Mouse (Mus musculus): Measurements from ENCODE around the gene Cend1. TPM values are rescaled to one million over a fixed set of nuclear protein-coding genes. Genes with fewer than 3 reads are reported as not detected.

Gene Cend1
- polyA plus RNA-seq, 1 experiment from 2014 or later: not detected

- Histone ChIP-seq H3K36me3 (ENCODE audit: control insufficient read depth, insufficient read depth) (peaks cover 12% of the 10 kb centered on the region), H3K27ac (ENCODE audit: low read length) (no peak overlapping the region), H3K9ac (ENCODE audit: low read depth, low read length) (no peak overlapping the region), H3K4me3 (ENCODE audit: low read depth, low read length) (no peak overlapping the region), H3K4me2 (ENCODE audit: low read depth, low read length) (no peak overlapping the region), H3K9me3 (replicated peaks; ENCODE audit: control insufficient read depth, low read length) (no peaks in the 10 kb centered on the region), H3K4me1 (ENCODE audit: control insufficient read depth, low read depth, low read length) (peaks cover 56% of the 10 kb centered on the region), H3K27me3 (ENCODE audit: control insufficient read depth, insufficient read depth, low read depth, low read length) (no peaks in the 10 kb centered on the region)
- 76% methylated on average over 6 of the region's 6 CpGs for WGBS (ENCODE audit: insufficient replicate concordance)
- no peak for ATAC-seq (ENCODE audit: low read depth)
These were observed 43.5 kb upstream of the Cend1 start for GRCm38 (mm10) chr7:141472763-141473162.

- ATAC-seq (ENCODE audit: low read depth): no peak
These were observed 42.9 kb upstream of the Cend1 start for GRCm38 (mm10) chr7:141472226-141472625.

GRCm38 (mm10) chr7:141471236-141471635 lies 41.9 kb upstream of the Cend1 start:
- H3K9ac ChIP-seq (ENCODE audit: low read depth, low read length): no peak overlapping the region
- H3K27me3 ChIP-seq (ENCODE audit: control insufficient read depth, insufficient read depth, low read depth, low read length): peaks cover 6% of the 10 kb centered on the region
- H3K4me1 ChIP-seq (ENCODE audit: control insufficient read depth, low read depth, low read length): peaks cover 50% of the 10 kb centered on the region
- WGBS (ENCODE audit: insufficient replicate concordance): 85% methylated on average over 1 of the region's 1 CpGs
- no peak overlapping the region for H3K4me2 ChIP-seq (ENCODE audit: low read depth, low read length)
- H3K4me3 ChIP-seq (ENCODE audit: low read depth, low read length): no peak overlapping the region
- H3K9me3 ChIP-seq (replicated peaks; ENCODE audit: control insufficient read depth, low read length): no peaks in the 10 kb centered on the region
- no peak for ATAC-seq (ENCODE audit: low read depth)
- no peak overlapping the region for H3K27ac ChIP-seq (ENCODE audit: low read length)
- H3K36me3 ChIP-seq (ENCODE audit: control insufficient read depth, insufficient read depth): peaks cover 12% of the 10 kb centered on the region

More at GRCm38 (mm10) chr7:141472226-141472625, 42.9 kb upstream of the Cend1 start:
- H3K4me1 ChIP-seq (ENCODE audit: control insufficient read depth, low read depth, low read length): peaks cover 52% of the 10 kb centered on the region
- H3K27me3 ChIP-seq (ENCODE audit: control insufficient read depth, insufficient read depth, low read depth, low read length): no peaks in the 10 kb centered on the region
- H3K4me2 ChIP-seq (ENCODE audit: low read depth, low read length): no peak overlapping the region
- H3K36me3 ChIP-seq (ENCODE audit: control insufficient read depth, insufficient read depth): peaks cover 12% of the 10 kb centered on the region
- WGBS (ENCODE audit: insufficient replicate concordance): 69% methylated on average over 6 of the region's 6 CpGs
- no peak overlapping the region for H3K9ac ChIP-seq (ENCODE audit: low read depth, low read length)
- H3K4me3 ChIP-seq (ENCODE audit: low read depth, low read length): no peak overlapping the region
- H3K9me3 ChIP-seq (replicated peaks; ENCODE audit: control insufficient read depth, low read length): no peaks in the 10 kb centered on the region
- no peak overlapping the region for H3K27ac ChIP-seq (ENCODE audit: low read length)

GRCm38 (mm10) chr7:141470637-141470944 lies 41.3 kb upstream of the Cend1 start:
- 87% methylated on average over 10 of the region's 10 CpGs for WGBS (ENCODE audit: insufficient replicate concordance)
- ATAC-seq (ENCODE audit: low read depth): no peak

GRCm38 (mm10) chr7:141469901-141470636 lies 40.8 kb upstream of the Cend1 start:
- no peaks in the 10 kb centered on the region for H3K9me3 ChIP-seq (replicated peaks; ENCODE audit: control insufficient read depth, low read length)
- peaks cover 17% of the 10 kb centered on the region for H3K27me3 ChIP-seq (ENCODE audit: control insufficient read depth, insufficient read depth, low read depth, low read length)
- peaks cover 43% of the 10 kb centered on the region for H3K4me1 ChIP-seq (ENCODE audit: control insufficient read depth, low read depth, low read length)
- 88% methylated on average over 18 of the region's 18 CpGs for WGBS (ENCODE audit: insufficient replicate concordance)
- H3K4me3 ChIP-seq (ENCODE audit: low read depth, low read length): no peak overlapping the region
- H3K9ac ChIP-seq (ENCODE audit: low read depth, low read length): no peak overlapping the region
- no peak for ATAC-seq (ENCODE audit: low read depth)
- no peak overlapping the region for H3K27ac ChIP-seq (ENCODE audit: low read length)
- H3K4me2 ChIP-seq (ENCODE audit: low read depth, low read length): no peak overlapping the region
- H3K36me3 ChIP-seq (ENCODE audit: control insufficient read depth, insufficient read depth): peaks cover 12% of the 10 kb centered on the region

More at GRCm38 (mm10) chr7:141470637-141470944, 41.3 kb upstream of the Cend1 start:
- H3K4me3 ChIP-seq (ENCODE audit: low read depth, low read length): no peak overlapping the region
- no peak overlapping the region for H3K27ac ChIP-seq (ENCODE audit: low read length)
- H3K4me1 ChIP-seq (ENCODE audit: control insufficient read depth, low read depth, low read length): peaks cover 43% of the 10 kb centered on the region
- peaks cover 12% of the 10 kb centered on the region for H3K36me3 ChIP-seq (ENCODE audit: control insufficient read depth, insufficient read depth)
- no peak overlapping the region for H3K4me2 ChIP-seq (ENCODE audit: low read depth, low read length)
- peaks cover 12% of the 10 kb centered on the region for H3K27me3 ChIP-seq (ENCODE audit: control insufficient read depth, insufficient read depth, low read depth, low read length)
- no peaks in the 10 kb centered on the region for H3K9me3 ChIP-seq (replicated peaks; ENCODE audit: control insufficient read depth, low read length)
- H3K9ac ChIP-seq (ENCODE audit: low read depth, low read length): no peak overlapping the region

- Histone ChIP-seq H3K27me3 (ENCODE audit: control insufficient read depth, insufficient read depth, low read depth, low read length) (peaks cover 24% of the 10 kb centered on the region), H3K9me3 (replicated peaks; ENCODE audit: control insufficient read depth, low read length) (no peaks in the 10 kb centered on the region), H3K9ac (ENCODE audit: low read depth, low read length) (no peak overlapping the region), H3K4me2 (ENCODE audit: low read depth, low read length) (no peak overlapping the region), H3K27ac (ENCODE audit: low read length) (no peak overlapping the region), H3K36me3 (ENCODE audit: control insufficient read depth, insufficient read depth) (peaks cover 12% of the 10 kb centered on the region), H3K4me3 (ENCODE audit: low read depth, low read length) (no peak overlapping the region), H3K4me1 (ENCODE audit: control insufficient read depth, low read depth, low read length) (peaks cover 47% of the 10 kb centered on the region)
- 82% methylated on average over 6 of the region's 6 CpGs for WGBS (ENCODE audit: insufficient replicate concordance)
- no peak for ATAC-seq (ENCODE audit: low read depth)
These were observed 40.1 kb upstream of the Cend1 start for GRCm38 (mm10) chr7:141469352-141469751.

GRCm38 (mm10) chr7:141468522-141469211 lies 39.4 kb upstream of the Cend1 start:
- H3K9me3 ChIP-seq (replicated peaks; ENCODE audit: control insufficient read depth, low read length): no peaks in the 10 kb centered on the region
- peak overlapping the region; percentile 75 for H3K27ac ChIP-seq (ENCODE audit: low read length)
- H3K4me1 ChIP-seq (ENCODE audit: control insufficient read depth, low read depth, low read length): peaks cover 42% of the 10 kb centered on the region
- H3K27me3 ChIP-seq (ENCODE audit: control insufficient read depth, insufficient read depth, low read depth, low read length): peaks cover 31% of the 10 kb centered on the region
- H3K36me3 ChIP-seq (ENCODE audit: control insufficient read depth, insufficient read depth): peaks cover 12% of the 10 kb centered on the region
- WGBS (ENCODE audit: insufficient replicate concordance): 5% methylated on average over 8 of the region's 8 CpGs
- peak; percentile 47 for ATAC-seq (ENCODE audit: low read depth)
- H3K4me3 ChIP-seq (ENCODE audit: low read depth, low read length): peak overlapping the region; percentile 75
- peak overlapping the region; percentile 85 for H3K9ac ChIP-seq (ENCODE audit: low read depth, low read length)
- H3K4me2 ChIP-seq (ENCODE audit: low read depth, low read length): peak overlapping the region; percentile 97

- 26% methylated on average over 5 of the region's 5 CpGs for WGBS (ENCODE audit: insufficient replicate concordance)
- H3K27me3 ChIP-seq (ENCODE audit: control insufficient read depth, insufficient read depth, low read depth, low read length): peaks cover 36% of the 10 kb centered on the region
- peaks cover 37% of the 10 kb centered on the region for H3K4me1 ChIP-seq (ENCODE audit: control insufficient read depth, low read depth, low read length)
- H3K27ac ChIP-seq (ENCODE audit: low read length): peak overlapping the region; percentile 75
- peak overlapping the region; percentile 97 for H3K4me2 ChIP-seq (ENCODE audit: low read depth, low read length)
- peak overlapping the region; percentile 75 for H3K4me3 ChIP-seq (ENCODE audit: low read depth, low read length)
- H3K36me3 ChIP-seq (ENCODE audit: control insufficient read depth, insufficient read depth): peaks cover 12% of the 10 kb centered on the region
- no peak for ATAC-seq (ENCODE audit: low read depth)
- H3K9ac ChIP-seq (ENCODE audit: low read depth, low read length): peak overlapping the region; percentile 85
- no peaks in the 10 kb centered on the region for H3K9me3 ChIP-seq (replicated peaks; ENCODE audit: control insufficient read depth, low read length)
These were observed 38.9 kb upstream of the Cend1 start for GRCm38 (mm10) chr7:141468164-141468521.
